Mouse (Mus musculus) urinary bladder, postnatal 10 days (tissue): ENCODE data around the gene Tectb.
"Not testable (repeated sequence)": the region's sequence is repeated elsewhere in the genome, so short reads cannot be mapped to it uniquely, and the experiment has no call there.

ENCODE experiments used
- DNase-seq: peaks from one replicate; pipeline ENCODE4 v3.0.0; 2022; ENCODE audit warnings: low spot score

Tectb gene

DNA sequence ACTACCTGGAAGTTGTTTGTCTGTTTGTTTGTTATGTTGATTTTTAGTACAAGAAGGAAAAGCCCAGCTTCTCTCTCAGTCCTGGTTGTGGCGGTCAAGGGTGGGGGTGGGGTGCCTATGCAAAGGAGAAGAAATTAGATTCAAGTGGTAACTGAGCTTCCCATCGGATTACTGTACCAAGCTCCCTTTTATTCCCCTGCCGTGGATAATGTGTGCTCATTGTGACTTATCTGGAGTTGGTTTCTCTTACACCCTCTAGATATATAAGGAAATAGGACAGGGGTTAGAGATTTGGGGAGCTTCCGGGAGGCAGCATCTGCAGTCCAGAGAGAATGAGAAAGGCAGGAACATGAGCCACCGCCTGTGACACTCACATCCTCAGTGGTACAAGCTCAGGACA lies at the start of gene Tectb:
Tectb (plus strand) TSS at position 301 of the 400 bp plus-strand sequence.
- DNase-seq: no peak

DNA sequence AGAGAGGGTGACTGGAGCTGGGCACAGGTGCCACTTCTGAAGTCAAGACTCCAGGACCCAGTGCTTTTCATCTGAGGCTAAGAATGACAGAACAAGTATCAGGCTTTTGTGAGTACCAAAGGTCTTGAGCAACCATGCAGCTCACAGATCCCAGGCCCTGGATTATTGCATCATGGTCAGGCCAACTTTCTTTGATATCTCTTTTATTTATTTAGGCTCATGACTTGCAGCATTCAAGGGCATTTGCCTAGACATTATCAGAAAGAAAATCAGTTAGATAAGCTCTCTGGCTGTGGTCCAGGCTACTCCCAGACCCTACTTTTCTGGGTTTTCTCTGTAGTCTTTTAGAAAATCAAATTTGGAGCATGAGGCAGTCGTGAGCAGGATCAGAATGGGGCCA lies 48.8 kb upstream of the Tectb start:
- DNase-seq: no peak

DNA sequence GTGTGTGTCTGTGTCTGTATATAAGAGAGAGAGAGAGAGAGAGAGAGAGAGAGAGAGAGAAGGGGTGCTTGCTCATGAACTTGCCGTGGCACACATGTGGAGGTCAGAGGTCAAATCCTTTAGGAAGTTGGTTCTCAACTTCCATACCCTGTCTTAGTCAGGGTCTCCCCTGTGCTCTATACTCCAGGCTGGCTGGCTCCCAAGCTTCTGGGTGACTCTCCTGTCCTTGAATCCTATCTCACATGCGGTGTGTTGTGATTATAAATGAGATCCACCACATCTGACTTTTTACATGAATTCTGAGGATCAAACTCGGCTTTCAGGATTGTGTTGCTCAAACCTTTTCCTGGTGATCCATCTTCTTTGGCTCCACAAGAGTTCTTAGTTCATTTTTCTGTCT lies 48.1 kb upstream of the Tectb start:
- DNase-seq: no peak

DNA sequence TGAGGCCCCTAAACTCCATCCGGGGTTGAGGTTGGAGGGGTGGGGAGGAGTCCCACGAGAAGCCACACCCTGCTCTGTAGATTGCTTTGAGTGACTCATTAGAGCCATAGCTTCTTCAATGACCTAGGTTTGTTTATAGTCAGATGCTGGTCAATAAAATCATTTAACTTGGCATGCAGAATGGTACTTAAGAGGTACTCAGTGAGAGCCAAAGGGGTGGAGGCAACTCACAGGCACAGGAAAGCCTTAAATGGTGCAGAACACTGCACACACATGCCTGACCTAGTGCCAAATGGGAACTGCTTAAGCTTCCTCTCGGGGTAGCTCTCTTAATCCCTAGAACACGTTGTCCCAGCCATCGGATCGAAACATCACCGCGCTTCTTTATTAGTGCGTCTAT lies 46.0 kb upstream of the Tectb start:
- no peak for DNase-seq

DNA sequence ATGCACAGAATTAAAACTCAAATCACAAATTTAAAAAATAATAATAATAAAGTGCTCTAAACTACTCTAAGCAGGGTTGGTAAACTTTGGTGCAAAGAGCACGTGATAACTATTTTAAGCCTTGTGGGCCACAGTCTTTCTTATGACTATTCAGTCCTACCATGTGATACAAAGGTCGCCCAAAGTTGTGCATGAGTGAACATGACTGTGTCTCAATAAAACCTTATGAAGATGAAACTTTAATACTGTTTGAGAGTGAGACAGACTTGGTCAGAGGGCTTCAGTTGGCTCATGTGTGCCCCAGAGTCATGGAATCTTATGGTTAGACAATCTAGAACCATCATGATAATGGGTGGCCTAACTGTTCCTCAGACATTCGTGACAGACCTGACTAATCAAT lies 44.6 kb upstream of the Tectb start:
- no peak for DNase-seq

DNA sequence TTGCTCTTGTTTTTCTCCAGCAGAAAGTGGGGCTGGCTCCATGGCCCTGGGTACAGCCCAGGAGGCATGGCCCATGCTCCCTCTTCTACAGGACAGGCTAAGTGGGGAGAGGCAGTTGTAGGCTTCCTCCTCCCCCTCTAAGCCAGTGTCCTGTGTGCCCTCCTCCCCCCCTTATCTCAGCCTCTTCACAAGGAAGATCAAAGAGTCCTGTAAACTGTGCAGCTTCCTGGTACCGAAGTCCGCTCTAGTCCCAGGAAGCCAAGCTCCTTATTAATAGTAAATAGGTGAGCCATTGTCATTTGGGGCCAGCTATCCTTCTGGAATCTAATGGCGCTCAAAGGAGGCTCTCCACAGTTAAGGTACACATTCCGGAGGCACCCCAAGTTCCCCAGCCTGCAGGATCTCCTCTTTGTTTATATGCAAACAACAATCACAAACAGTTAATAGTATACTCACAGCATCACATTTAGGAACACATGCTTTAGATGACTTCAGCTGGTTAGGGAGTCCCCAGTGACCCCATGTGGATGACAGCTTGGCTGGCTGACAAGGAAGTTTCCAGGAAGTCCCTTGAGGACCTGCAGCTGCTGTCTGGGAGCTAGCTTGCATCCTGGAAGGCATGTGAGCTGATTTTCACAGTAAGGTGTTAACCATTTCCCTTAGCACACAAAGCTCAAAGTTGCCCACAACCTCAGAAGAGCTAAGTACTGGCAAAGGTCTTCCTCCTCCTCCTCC lies 43.7 kb upstream of the Tectb start:
- no peak for DNase-seq

DNA sequence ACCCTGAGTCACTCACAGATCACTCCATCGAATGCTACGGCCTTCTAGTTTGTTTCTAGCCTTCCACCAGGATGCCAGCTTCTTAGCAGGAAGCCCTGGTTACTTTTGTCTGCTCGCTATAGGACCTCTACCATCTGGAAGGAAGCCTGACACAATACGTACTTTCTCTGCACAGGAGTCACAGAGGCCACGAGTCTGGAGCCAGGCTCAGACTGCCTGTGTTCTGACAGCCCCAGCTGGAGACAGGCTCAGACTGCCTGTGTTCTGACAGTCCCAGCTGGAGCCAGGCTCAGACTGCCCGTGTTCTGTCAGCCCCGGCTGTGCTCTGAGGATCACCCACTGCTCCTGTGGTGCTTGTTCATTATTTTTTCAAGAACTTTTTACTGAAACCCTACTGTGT lies 42.6 kb upstream of the Tectb start:
- DNase-seq: no peak

DNA sequence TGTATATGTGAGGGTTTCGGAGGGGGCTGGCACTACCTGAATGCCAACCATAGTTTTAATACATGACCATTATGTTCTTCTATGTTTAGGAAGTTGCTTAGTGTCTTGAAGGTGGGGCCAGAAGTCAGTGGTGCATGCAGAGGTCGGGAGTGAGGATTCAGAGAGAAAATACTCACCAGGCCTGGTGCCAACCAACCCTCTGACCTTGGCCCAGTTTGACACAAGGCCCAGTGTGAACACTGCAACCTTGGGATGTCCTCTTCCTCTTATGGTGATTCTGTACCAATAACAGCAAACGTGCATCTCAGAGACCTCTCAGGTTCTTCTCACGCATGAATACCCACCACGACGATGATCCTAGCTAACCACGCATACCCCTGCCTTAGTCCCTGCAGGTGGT lies 42.0 kb upstream of the Tectb start:
- no peak for DNase-seq

DNA sequence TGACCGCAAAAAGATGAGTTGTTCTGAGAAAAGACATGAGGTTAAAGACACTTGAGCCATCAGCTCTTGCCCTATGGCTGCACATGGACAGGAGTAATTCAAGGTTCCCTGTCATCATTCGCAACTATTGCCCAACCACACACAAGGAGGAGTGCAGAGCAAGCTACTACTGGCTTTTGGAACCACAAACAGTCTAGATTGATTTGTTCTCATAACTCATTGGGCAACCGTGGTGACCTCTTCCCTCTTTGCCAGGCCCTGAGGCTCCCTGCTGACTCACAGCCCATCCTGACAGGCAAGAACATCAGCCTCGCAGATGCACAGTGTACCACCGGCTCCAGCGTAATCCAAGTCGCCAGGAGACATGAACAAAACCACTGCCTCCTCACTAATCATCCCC lies 41.2 kb upstream of the Tectb start:
- no peak for DNase-seq

DNA sequence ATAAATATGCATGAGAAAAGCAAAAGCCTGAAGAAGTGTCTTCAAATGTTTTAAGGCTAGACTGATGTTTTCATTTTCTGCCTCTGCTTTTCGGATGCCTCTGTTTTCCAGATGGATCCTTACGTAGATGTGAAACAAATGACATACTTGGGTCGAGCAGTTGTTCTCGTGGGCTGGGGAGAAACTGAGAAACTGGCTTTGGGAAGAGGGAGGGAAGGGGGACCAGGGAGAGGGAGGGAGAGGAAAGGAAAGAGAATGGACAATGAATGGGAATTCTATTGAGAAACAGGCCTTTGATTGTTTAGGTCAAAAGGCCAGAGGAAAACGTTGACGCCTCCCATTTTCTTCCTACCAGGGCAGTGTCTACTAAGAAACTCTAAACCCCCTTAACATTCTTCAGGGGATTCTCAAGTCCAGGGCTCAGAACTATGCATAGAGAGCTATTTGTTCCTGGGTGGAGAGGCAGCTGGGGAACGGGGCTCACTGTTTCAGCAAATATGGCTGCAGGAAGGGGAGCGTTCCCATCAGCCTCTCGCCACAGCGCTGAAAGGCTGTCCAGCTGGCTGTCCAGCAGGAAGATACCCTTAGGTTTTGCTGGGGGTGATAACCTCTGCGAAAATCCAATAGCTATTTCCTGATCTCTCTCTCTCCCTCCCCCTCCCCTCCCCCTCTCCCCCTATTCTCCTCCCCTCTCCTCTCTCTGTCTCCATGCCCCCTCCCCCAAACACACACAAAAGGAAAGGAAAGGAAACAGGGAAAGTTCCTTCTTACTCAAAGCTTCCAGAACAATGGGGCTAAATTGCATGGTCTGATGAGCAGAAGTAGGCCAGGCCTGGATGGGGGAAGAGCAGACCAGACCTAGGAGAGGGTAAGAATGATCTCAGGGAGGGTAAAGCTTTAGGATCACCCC lies 36.9 kb upstream of the Tectb start:
- DNase-seq: no peak

DNA sequence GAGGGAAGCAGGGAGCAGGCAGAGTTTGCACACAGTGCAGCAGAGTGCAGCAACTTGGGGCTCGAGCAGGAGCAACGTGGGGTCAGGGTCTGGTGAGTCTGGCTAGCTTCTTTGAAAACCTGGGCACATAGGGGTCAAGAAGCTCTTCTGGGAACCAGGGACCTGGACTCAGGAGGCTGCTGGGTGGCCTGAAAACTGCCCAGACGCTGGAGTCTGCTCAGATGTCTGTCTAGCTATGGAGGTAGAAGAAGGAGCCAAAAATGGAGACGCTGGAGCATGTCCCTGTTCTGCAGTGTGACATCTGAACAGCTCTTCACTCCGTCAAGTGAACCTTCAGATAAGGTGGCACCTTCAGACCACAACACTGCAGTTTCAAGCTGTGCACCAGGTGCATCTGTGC lies 35.8 kb upstream of the Tectb start:
- no peak for DNase-seq

DNA sequence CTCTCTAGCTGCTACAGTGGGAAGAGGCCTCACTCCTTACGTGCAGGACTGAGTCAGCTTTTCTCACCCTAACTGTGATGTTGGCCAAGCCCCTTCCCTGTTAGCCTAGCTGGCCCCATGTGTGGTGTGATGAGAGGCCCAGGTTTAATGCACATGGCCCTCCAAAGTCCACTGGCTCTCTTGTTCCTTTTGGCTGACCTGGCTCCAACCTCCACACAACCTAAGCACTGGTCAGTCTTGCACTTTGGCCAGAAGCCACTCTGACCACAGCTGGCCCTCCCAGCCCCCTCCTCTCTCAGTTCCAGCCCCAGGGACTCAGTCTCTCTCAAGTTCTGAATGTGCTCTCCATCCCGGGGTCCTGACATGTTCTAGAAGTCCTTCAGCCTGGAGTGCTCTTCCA lies 35.4 kb upstream of the Tectb start:
- no peak for DNase-seq

DNA sequence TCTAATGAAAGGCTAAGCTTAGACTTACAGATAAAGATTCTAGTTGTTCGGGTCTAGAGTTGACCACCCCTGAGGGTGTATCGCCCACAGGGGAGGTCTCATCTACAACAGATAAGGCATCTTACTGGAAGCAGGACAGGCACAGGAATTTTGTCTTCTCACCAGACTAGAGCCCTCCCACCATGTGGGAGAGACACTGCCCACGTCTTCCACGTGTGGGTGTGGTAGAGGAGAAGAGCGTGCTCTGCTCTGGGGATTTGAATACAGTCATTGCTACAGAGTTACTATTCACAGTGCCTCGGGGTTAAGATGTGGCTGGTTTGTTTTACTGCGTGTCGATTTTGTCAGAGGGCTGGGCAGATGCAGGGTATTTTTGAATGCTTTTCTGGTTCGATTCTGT lies 33.0 kb upstream of the Tectb start:
- no peak for DNase-seq

DNA sequence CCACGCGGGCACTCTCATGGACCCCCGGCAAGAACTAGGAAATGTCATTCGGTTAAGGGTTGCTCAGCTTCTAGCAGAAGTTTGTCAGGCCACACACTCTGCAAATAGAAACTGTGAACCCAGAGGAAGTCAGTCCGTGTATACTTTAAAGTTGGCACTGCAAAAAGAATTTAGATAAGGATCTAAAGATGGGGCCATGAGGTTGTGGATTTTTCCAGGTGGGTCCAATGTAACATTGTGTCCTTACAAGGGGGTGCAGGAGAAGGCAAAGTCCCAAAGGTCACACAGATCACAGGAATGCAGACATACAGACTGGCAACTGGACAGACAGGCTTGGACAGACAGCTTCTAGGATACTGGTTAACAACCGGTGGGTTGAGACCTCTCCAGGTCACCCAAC lies 32.4 kb upstream of the Tectb start:
- no peak for DNase-seq

DNA sequence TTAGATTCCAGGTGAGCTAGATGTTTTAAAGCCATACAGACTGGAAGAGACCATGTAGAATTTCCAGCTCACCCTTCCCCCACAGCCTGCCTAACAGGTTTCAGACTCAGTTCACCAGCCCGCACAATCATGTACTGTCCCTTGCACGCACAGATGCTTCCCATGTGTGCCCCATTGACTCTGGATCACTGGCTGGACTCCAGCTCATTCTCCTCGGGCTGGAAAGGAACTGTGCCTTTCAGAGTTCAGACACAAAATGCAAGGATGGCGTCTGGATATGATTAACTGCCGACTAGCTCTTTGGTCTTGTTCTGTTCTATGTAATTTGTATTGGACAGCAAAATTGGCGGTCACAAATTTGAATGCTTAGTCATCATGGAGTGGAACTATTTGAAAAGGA lies 30.9 kb upstream of the Tectb start:
- no peak for DNase-seq

DNA sequence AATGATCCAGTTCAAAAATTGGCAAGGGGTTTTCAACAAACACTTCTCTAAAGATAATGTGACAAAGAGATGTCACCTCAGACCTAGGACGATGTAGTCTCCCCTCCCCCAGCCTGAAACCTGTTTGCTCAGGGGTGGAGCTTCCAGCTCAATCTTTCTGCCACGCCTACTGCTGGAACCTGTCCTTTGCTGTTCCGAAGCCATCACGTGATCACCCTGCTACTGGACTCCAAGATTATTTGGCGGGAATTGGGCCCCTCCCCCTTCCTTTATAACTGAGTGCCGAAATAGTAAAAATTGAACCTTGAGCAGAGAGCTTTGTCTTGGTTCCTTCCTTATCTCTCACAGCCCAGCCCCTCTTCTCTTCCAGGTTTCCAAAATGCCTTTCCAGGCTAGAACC lies 28.3 kb upstream of the Tectb start:
- not testable (repeated sequence) for DNase-seq

DNA sequence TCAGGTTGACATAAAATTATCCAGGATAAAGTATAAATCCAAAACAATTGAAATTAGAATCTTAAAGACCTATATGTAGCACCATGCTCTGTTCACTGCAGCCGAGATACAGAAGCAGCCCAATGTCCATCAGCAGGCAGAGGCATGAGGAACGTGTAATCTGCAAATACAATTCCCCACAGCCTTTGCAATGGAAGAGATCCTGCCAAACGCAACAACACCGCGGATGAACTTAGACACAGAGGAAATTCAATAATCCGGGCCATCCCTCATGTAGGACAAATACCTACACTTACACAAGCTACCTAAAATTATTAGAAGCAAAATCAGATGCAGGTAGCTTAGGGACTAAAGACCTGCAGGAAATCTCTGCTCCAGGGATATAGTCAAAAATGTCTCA lies 27.6 kb upstream of the Tectb start:
- no peak for DNase-seq

DNA sequence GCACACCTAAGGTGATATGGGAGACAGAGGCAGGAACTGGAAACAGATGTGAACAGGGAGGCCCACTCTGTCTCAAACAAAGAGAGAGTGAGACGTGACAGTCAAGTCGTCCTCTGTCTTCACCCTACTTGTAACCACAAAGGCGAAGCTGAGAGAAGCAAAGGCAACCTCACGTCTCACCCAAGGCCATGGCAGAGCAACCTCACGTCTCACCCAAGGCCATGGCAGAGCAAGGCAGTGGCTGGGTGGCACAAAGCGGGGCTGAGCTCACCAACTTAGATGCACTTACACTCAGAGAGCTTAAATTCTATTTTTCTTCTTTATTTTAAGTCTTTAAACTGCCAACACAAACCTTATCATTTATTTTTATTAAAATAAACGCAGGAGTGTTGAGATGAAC lies 23.5 kb upstream of the Tectb start:
- DNase-seq: no peak

DNA sequence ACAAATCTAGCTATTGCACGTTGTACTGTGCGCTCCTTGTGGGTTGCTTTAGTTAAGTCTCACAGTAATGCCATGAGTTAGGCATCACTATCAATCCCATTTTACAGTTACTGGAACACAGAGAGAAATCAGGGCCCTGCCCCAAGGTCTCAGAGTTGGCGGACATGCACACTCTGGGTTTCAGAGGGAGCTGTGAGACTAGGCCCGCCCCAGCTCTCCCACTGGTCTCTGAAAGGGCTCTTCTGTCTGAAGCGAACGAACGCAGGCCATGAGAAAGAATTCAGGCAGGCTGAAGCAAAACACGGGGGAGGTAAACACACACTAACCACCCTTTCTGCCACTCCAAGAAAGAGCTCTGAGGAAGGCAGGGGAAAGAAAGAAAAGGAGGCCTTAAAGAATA lies 21.9 kb upstream of the Tectb start:
- no peak for DNase-seq

DNA sequence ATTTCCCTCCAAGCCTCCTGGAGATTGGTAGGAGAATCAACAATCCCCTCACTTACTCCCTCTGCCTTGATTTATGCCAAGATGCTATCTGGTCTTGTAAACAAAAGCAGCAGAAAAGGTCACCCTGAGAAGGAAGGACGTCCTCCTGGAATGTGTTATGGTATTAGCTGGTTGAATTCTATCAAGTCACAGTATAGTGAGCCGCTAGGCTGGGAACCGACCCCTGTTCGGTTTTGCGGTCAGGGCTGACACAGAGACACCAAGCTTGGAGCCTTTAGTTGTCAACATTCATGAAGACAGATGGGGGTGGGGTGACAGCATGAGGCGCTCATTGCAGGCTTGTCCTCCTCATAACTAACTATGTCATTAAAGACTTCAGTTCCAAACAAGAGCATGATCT lies 20.7 kb upstream of the Tectb start:
- no peak for DNase-seq

DNA sequence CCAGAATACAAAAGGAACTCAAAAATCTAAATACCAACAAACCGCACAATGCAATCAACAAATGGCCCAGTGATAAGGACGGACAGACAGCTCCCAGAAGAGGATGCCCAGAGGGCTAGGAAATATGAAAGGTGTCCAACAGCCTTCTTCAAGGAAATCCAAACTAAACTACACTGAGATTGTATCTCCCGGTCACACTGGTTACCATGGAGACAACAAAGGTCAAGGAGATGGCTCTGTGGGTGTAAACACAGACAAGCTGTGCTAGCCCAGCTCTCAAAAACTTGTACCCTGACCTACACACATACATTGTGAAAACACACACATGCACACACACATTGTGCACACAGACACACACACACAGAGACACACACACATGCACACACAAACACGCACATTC lies 18.3 kb upstream of the Tectb start:
- no peak for DNase-seq

DNA sequence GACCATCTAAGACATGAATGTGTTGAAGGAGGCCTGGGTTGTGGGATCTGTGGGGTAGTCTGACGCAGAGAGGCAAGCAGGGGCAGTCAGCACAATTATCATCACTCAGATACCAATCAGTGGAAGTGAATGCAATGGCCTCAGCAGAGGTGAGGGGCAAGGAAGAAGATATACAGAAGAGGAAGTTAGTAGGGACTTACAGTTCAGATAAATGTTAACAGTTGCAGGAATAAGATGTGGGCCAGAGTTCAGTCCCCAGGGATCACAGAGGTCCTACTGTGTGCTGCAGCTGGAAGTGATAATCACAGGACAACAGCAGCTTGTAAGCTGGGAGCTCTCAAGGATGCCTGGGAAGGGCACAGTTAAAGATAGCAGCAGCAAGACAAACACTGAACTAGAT lies 16.4 kb upstream of the Tectb start:
- no peak for DNase-seq

DNA sequence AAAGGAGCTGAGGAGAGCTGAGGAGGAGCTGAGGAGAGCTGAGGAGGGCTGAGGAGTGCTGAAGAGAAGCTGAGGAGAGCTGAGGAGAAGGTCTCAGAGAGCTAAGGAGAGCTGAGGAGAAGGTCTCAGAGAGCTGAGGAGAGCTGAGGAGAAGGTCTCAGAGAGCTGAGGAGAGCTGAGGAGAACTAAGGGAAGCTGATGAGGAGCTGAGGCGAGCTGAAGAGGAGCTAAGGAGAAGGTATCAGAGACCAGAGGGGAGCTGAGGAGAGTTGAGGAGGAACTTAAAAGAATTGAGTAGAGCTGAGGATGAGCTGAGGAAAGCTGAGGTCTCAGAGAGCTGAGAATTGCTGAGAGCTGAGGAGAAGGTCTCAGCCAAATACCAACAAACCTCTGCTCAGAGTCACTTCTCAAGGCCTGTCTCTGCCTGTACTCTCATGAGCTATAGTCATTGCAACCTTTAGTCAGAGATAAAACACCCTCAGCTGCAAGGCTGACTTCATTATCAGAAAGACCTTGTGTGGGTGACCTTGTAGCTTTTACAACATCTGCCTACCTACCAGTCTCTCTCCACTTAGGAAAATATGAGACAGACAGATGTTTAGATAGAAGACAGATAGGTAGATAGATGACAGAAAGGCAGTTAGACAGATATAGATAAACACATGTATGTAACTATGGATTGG lies 15.2 kb upstream of the Tectb start:
- no peak for DNase-seq
